Mouse (Mus musculus): ENCODE data around the gene Dyx1c1.

The Dyx1c1 gene

DNA sequence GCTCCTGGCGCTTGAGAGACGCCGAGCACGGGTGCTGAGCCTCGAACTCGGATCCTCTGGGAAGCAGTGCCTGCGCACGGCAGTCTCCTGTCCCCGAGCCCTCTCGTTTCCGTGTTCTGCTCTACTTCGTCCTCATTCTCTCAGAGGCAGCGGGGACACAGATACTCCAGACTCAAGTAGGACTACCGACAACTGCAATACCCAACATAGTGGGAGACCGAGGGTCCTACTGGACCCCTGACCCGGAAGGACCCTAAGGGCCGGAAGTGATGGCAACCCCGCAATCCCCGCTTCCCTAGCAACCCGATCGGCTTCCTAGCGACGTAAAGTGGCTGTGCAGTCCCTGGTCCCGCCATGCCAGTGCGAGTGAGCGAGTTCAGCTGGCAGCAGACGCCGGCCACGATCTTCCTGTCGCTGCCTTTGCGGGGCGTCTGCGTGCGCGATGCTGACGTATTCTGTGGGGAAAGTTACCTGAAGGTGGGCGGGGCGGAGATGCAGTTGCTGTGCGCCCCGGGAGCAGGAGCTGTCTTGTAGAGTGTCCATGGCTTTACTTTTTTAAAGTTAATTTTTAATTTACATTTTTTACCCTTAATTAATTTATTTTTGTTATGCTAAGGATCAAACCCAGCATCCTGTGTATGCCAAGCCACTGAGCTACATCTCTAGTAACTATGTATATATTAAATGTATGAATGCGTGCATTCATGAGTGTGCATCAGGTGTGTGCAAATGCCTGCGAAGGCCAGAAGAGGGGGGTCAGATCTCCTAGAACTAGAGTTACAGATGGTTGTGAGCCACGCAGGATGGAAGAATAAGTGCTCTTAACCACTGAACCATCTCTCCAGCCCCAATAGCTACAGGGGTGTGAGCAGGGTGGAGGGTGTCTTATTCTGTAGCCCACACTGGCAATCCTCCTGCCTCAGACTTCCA, at the start of gene Dyx1c1, which contains the start of gene Gm44503:
TSS of gene Dyx1c1 (plus strand) at position 265 of the 930 bp plus-strand sequence.
TSS of gene Gm44503 (plus strand) at position 332 of the 930 bp plus-strand sequence.
- 1% methylated on average over 43 of the region's 43 CpGs for WGBS

DNA sequence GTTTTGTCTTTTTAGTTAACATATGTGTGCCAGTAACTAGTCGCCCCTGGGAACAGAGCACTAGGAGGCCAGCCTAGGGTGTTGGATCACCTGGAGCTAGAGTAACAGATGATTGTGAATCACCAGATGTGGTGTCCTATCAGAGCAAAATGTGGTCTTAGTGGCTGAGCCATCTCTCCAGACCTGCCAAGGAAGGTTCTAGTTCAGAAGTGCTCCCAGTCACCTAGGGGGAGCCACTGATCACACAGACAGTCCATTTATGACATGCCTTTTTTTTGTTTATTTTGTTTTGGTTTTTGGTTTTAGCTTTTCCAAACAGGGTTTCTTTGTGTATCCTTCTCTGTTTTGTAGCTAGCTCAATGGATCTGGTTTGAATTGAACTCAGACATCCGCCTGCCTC, 47.2 kb upstream of the Dyx1c1 start:
- 93% methylated on average over 2 of the region's 2 CpGs for WGBS

DNA sequence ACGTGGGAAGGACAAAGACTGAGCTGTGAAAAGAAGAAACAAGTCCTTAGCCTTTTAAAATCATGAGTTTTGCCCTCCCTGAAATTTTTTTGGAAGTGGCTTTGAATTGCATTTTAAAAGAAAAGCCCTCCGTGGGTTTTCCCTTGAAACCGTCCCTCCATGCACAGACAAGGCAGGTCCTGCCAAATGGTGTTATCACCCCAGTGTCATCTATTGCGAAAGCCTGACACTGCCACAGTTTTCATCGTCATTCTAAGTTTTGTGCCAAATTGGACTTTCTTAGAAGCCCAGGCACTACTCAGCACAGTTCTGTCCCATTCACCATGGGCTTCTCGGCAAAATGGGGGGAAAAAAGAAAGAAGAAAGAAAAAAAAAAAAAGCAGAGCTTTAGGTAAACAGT, 45.0 kb upstream of the Dyx1c1 start:
- WGBS = 46% methylated on average over 6 of the region's 6 CpGs

DNA sequence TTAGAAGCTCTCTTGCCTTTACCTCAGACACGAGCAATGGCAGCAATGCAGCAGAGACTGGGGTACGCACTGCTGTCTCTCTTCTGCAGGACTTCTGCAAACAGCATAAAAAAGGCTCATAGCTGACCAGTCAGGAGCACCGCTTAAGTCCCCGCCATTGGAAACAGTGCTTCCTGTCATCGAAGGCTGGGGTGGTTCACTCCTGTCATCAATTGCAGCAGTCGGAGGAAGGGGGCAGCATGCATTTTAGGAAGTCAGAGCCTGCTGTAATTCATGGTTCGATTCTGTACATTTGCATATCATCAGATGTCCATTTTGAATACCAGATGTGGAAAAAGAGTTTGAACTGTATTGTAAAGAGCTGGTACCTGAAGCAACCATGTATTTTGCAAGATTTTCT, 42.9 kb upstream of the Dyx1c1 start:
- WGBS = 68% methylated on average over 7 of the region's 7 CpGs

DNA sequence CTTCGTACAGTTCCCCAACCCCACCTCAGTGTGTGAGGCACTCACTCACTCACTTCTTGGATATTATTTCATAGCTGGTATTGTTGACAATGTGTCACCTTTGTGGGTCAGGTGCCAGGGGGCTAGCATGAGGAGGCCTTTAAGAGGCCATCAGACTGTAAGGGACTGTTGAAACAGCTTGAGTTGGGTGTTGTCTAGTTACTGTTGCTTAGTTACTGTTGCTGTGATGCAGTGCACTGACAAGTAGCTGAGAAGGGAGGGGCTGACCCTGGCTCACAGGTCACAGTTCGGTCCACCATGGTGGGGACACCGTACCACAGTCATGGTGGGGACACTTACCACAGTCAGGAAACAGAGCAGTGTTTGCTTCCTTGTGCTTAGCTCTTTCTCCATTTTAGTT, 35.5 kb upstream of the Dyx1c1 start:
- WGBS = 92% methylated on average over 3 of the region's 3 CpGs

DNA sequence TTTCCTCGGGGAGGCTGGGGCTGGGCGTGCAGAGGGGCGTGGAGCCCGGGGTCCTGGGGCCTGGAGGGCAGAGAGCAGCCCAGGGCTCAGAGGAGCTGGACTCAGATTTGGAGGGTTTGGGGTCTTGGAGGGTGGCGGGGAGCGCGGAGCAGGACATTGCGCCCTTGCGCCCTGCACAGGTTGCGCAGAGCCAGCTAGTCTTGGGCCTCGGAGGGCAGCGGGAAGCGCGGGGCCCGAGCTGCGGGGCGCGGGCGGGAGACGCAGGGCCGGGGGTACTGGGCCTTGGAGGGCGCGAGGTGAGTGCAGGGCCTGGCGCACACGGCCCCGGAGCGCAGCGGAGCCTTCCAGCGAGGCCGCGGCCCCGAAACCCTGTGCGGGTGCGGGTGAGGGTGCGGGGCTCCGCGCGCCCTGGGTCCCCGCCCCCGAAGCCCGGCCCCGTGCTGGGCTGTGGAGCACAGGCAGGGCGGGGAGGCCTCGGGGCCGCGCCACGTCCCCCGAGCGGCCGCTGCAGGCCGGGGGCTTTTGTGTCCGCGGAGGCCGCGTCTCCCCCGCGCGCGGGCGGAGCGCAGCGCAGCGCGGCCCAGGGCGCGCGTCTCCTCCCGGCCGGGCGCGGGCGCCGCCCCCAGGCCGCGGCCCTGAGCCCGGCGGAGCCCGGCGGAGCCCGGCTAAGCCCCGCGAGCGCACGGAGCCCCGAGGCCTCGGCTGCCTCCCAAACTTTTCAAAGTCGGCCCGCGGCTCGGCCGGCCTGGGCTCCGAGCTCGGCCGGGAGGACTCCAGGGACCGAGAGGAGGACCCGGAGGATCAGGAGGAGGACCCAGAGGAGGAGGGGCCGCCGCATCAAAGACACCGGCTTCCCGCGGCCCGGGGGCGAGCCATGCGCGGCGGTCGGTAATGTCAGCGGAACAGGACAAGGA, 33.3 kb upstream of the Dyx1c1 start, which contains the start of gene Pygo1:
TSS of gene Pygo1 (plus strand) at position 625 of the 914 bp plus-strand sequence.
- 1% methylated on average over 108 of the region's 108 CpGs for WGBS

DNA sequence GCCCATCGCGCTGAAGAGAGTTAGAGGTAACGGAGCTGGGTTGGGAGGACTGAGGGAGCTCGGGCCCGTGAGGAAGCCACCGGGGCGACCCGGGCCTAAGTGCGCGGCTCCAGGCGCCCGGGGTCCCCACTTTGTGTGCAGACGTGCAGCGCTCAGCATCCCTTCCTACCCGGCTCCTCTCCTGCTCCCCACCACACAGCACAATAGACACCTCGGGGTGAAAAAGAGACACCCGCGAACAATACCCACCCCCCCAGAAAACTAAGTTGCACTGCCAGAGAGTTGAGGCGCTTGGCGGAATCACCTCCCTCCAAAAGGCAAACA, 32.7 kb upstream of the Dyx1c1 start:
- WGBS = 3% methylated on average over 20 of the region's 20 CpGs

DNA sequence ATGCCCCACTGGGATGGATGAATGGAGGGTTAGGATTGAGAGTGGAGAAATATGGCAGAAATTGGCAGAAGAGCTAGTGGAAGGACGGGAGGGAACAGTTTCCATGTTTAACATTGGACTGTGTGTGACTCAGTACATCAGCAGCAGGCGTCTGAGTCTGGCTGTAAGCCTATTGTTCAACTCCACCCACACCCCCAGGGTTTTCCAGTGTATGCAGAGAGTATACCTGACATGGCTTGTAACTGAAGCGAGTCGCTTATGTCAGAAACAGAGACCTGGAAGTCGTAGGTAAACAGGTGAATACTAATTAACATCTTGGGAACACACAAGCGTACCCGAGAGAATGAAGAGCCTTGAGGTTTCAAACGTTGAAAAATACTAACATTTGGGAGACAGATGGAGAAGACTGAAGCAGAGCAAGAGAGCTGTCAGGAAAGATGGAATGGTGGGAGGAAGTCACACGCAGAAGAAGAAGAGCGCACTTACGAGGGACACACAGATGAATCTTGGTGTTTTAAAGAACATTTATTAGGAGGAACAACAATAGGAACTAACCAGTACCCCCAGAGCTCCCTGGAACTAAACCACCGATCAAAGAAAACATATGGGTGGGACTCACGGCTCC, 27.3 kb upstream of the Dyx1c1 start:
- 46% methylated on average over 13 of the region's 13 CpGs for WGBS

DNA sequence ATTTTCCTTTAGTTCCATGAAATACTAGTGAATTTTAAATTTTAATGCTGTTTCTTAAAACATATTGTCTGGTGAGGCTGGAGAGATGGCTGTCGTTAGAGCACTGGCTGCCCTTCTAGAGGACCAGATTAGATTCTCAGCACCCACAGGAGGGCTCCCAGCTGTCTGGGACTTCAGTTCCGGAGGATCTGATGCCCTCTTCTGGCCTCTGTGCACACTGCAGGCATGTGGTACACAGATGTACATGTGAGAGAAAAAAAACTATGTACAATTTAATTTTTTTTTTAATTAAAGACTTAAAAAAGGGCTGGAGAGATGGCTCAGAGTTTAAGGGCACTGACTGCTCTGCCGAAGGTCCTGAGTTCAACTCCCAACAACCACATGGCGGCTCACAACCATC, 23.3 kb upstream of the Dyx1c1 start:
- 89% methylated on average over 4 of the region's 4 CpGs for WGBS

DNA sequence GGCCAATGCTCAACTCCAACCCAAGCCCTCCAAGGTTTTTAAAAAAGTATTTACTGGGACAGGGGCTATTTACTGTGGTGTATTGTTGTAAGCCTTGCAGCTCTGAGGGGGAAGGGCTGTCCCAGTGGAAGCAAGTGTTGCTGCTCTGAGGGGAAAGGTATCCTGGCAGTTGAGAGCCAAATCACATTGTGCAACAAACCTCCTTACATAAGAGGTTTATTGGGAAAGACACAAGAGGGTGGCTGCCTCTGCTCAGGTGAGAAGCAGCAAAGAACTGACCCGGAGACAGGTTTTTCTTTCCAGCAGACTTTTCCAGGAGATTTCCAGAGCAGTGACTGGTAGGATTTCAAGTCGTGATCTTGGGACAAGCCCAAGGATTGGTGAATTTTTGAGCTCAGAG, 22.3 kb upstream of the Dyx1c1 start:
- WGBS = 87% methylated on average over 2 of the region's 2 CpGs

DNA sequence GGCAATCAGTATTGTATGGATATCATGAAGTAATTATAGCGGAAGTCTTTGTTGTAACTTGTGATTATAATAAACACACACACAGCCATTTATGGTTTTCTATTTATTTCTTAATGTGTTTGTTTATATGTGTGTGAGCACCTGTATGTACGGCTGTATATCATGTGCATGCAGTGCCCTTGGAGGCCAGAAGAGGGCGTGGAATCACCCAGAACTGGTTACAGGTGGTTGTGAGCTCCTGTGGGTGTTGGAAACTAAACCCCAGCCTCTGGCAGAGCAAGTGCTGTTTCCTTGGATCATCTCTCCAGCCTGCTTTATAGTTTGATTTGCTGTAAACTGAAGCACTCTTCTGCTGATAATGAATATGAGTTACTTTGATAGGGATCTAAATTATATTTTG, 15.2 kb upstream of the Dyx1c1 start:
- WGBS = 66% methylated on average over 3 of the region's 3 CpGs

DNA sequence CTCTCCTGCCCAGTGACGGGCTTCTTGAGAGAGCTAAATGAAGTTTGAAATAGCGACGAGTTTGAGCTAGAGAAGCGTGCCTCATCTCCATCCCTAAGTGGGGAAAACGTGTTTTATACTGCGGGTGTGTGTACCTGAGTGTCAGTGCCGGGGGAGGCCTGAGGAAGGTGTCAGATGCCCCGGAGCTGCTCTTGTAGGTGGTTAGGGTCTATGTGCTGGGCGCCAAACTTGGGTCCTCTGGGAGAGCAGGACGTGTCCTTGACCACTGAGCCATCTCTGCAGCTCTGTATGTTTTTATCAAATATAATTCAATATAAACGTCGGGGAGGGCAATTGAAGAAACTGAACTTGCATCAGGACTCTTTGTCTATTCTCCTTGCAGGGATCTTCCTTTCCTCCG, 14.3 kb upstream of the Dyx1c1 start:
- WGBS = 89% methylated on average over 13 of the region's 13 CpGs

DNA sequence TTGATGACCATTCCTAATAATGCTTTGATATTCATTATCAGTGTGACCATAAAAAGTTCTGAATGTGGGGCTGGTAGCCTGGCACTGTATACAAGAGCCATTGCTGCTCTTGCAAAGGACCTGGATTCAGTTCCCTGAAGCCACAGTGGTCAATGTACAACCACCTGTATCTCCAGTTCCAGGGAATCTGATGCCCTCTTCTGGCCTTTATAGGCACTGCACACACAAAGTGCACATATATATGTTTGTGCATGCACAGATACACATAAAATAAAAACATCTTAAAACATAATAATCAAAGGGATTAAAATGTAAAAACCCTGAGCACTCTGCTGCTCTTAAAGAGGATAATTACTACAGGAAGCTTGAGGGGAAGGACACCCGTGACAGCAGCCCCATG, 11.6 kb upstream of the Dyx1c1 start:
- 97% methylated on average over 1 of the region's 1 CpGs for WGBS

DNA sequence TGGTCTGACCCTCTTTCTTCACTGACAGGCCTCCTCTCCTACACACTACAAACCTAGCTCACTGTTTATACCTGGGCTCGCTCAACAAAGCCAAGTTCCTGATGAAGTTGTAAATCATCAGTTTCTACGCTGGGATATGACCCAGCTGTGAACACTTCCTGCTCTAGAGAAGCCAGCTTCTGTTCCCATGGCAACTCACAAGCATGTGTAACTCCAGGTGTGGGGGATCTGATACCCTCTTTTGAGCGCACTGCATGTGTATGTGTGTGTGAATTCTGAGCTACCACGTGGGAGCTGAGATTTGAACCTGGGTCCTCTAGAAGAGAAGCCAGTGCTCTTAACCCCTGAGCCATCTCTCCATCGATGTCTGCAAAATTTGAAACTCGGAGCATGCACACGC, 9.0 kb upstream of the Dyx1c1 start:
- 71% methylated on average over 7 of the region's 7 CpGs for WGBS

DNA sequence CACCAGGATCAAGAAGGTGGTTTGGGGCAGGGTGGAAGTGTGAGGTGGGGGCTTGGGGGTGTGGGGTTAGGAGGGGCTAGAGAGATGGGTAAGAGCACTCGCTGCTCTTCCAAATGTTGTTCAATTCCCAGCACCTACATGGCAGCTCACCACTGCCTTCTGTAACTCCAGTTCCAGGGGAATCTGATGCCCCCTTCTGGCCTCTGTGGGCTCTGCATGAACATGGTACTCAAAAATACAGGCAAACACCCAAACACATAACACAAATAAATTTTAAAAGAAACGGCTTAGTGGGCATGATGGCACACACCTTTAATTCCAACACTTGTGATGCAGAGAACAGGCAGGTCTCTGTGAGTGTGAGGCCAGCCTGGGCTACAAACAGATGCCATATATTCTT, 3.8 kb upstream of the Dyx1c1 start:
- WGBS = 62% methylated on average over 2 of the region's 2 CpGs

DNA sequence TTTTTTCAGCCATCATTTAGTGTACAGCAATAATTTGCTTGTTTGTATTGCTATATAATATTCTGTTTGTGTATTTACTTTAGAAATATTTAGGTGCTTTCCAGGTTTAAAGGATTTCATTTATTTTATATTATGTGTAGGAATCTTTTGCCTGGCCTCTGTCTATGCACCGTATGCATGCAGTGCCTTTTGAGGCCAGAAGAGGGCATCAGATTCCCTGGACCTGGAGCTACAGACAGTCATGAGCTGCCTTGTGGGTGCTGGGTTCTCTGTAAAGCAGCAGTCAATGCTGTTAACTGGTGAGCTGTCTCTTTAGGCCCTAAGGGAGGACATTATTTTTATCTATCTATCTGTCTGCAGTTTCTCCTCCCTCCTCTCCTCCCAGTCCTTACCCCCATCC, 3.0 kb upstream of the Dyx1c1 start:
- WGBS = 25% methylated on average over 1 of the region's 1 CpGs

DNA sequence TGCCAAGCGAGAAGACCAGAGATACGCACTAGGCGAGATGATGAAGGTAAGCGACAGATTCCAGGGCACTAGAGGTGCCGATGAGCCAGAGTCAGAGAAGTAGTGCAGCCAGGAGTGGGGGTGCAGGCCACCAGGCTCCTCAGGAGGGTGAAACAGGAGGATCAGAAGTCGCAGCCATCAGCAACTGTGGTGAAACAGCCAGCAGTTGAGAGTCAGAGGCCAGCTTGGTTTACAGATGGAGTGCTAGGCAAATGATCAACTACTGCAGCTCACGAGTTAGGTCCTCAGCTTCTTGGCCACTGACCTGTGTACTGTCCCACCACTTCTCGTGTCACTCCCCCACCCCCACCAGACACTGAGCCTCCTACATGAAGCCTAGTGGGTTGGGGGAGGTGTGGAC, 2.8 kb downstream of the Dyx1c1 start:
- WGBS = 80% methylated on average over 8 of the region's 8 CpGs

DNA sequence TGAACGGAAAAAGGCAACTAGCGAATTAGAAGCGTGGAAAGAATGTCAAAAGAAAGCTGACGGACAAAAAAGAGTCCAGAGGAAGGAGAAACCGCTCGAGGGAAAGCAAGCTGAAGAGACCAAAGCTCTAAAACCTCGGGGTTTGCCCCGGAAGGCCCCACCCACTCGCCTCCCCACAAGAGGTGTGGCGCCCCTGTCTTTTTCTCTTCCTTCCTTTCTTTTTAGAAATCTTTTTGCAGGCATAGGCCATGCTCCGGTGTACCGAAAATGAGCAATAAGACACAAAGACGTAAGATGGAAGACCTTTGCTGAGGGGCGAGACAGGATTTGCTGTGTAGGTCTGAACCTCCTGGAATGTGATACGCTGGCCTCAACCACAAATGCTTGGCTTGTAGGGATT, 3.4 kb downstream of the Dyx1c1 start:
- WGBS = 77% methylated on average over 15 of the region's 15 CpGs

DNA sequence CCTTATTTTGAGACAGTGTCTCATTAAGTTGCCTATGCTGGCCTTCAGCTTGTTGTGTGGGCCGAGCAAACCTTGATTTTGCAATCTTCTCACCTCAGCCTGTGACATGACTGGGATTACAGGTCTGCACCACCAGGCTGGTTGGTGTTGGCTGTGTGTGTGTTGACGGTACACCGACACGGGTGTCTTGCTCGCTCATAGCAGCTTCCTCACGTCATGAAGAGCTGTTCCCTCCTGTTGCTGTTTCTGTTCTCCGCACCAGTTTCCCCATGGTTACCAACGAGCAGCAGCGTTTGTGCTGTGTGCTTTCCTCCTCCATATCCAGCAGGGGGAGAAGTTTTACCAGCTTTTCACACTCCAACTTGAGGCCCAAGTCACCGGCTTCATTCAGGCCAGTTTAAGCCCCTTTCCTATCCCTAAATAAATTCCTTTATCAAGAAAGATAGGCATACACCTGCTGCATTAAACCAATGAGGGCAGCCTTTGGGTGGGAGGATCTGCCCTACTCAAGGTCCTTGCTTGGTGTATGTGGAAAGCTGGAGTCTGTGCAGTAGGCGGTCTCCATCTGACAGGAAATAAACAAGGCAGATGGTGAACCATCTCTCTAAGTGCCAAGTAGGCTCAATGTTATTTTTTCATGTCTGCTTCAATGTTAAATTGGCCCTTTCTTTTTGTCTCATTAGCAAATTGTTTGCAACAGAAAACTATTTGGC, 9.9 kb downstream of the Dyx1c1 start:
- 12% methylated on average over 11 of the region's 11 CpGs for WGBS

DNA sequence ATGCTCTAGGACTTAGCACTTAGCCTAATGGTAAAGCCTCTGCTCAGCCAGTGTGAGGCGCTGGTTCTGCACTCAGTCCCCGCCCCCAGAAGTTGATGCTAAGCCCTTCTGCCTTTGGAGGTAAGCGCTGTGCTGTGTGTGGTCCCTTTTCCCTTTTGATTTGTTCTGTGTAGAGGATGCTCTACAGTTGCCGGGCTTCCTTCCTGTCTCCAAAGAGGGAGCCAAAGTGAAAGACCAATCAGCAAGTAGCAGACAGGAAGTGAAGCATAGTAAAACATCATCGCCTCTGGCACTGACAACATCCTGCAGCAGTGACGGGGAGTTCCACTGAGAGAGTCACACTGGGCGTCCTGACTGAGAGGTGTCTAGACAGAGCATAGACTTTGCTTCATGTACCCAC, 11.3 kb downstream of the Dyx1c1 start:
- WGBS = 77% methylated on average over 7 of the region's 7 CpGs

DNA sequence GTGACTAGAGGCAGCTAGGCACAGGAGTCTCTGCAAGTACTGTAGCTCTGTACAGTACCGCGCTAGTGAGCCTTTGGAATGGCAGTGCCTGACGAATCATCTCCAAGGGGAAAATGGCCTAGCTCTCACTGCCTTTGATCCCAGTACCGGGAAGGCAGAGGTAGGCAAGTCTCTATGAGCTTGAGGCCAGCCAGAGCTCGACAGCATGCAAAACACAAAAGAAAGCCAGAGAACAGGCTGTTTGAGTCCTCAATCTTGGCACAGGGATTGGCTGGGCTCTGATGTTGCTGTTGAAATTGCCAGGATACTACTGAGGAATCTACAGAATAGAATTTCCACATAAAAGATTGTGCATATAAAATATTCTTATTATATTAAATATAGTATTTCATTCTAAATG, 13.8 kb downstream of the Dyx1c1 start:
- WGBS = 71% methylated on average over 5 of the region's 5 CpGs

DNA sequence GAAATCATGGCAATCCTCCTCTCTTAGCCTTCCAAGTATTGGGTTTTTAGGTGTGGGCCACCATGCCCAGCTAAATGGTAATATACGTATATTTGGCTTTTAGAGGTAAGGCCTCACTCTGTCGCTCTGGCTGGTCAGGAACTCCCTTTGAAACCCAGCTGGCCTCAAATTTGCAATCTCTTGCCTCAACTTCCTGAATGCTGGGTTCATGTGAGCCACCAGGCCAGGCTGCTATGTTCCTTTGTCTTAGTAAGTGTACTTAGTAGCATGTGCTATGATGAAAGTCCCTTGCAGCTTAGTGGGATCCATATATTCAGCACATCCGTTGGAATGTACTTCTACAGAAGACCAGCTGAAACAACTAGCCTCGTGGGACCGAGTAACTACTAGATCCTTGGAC, 16.1 kb downstream of the Dyx1c1 start:
- 91% methylated on average over 5 of the region's 5 CpGs for WGBS

All from cerebral cortex, adult 2 months (tissue).